Mouse (Mus musculus) MEL (cell line): ENCODE measurements around the gene Aarsd1. TPM values are rescaled to one million over a fixed set of nuclear protein-coding genes. Genes with fewer than 3 reads are reported as not detected.
"Not testable (repeated sequence)": the region's sequence is repeated elsewhere in the genome, so short reads cannot be mapped to it uniquely, and the experiment has no call there.

Experiments
- DNase-seq: peaks from one replicate; pipeline ENCODE4 v3.0.0; 2011; ENCODE audit warnings: low read depth, low spot score
- H3K27ac ChIP-seq: 2 replicates; pipeline ENCODE4 v1.5.1; 2012; ENCODE audit warnings: low read depth, mild to moderate bottlenecking, control low read depth, low read length, moderate library complexity; ENCODE audit not compliant: control insufficient read depth
- H3K27me3 ChIP-seq, 2 experiments: fragments of 150-350 bp in 1 of 2; sonication (generic) in 1 of 2; 2 replicates each; pipeline ENCODE4 v1.6.1; 2012; ENCODE audit warnings: low read length in 2 of 2, mild to moderate bottlenecking in 2 of 2, improper control_type of control experiment in 1 of 2, moderate library complexity in 1 of 2; ENCODE audit not compliant: insufficient read depth in 2 of 2, control insufficient read depth in 1 of 2
- H3K36me3 ChIP-seq, 2 experiments: 2 replicates each; pipeline ENCODE4 v1.6.1; 2012 to 2014; ENCODE audit warnings: low read length in 2 of 2, improper control_type of control experiment in 1 of 2, inconsistent platforms in 1 of 2, mild to moderate bottlenecking in 1 of 2; ENCODE audit not compliant: insufficient read depth in 2 of 2, control insufficient read depth in 1 of 2
- H3K4me1 ChIP-seq, 2 experiments: fragments of 150-350 bp in 1 of 2; sonication (generic) in 1 of 2; 2 replicates each; pipeline ENCODE4 v1.6.1; 2012; ENCODE audit warnings: low read length in 2 of 2, improper control_type of control experiment in 1 of 2, mild to moderate bottlenecking in 1 of 2; ENCODE audit not compliant: insufficient read depth in 2 of 2, control insufficient read depth in 1 of 2
- H3K4me3 ChIP-seq, 2 experiments: fragments of 150-350 bp in 1 of 2; sonication (generic) in 1 of 2; 2 replicates each; pipeline ENCODE4 v1.5.1; 2012; ENCODE audit warnings: low read depth in 2 of 2, low read length in 2 of 2, mild to moderate bottlenecking in 2 of 2, moderate library complexity in 2 of 2, control low read depth in 1 of 2, improper control_type of control experiment in 1 of 2; ENCODE audit not compliant: control insufficient read depth in 1 of 2, insufficient read depth in 1 of 2
- H3K79me2 ChIP-seq: 2 replicates; pipeline ENCODE4 v1.6.1; 2012; ENCODE audit warnings: mild to moderate bottlenecking, low read length, moderate library complexity; ENCODE audit not compliant: control insufficient read depth, poor library complexity, insufficient read depth
- H3K9ac ChIP-seq: 2 replicates; pipeline ENCODE4 v1.6.1; 2012; ENCODE audit warnings: low read depth, mild to moderate bottlenecking, control low read depth, low read length, moderate library complexity; ENCODE audit not compliant: control insufficient read depth, poor library complexity, severe bottlenecking
- H3K9me3 ChIP-seq: fragments of 150-350 bp; sonication (generic); replicated peaks from 2 replicates; pipeline ENCODE4 v1.6.1; 2012; ENCODE audit warnings: mild to moderate bottlenecking, low read length, improper control_type of control experiment, moderate library complexity; ENCODE audit not compliant: insufficient read depth
- BHLHE40 ChIP-seq: IDR thresholded peaks from 2 replicates; pipeline ENCODE4 v1.6.1; 2012; ENCODE audit warnings: low read depth, mild to moderate bottlenecking, inconsistent platforms, low read length, improper control_type of control experiment, borderline replicate concordance
- CHD1 ChIP-seq: IDR thresholded peaks from 2 replicates; pipeline ENCODE4 v1.6.1; 2012; ENCODE audit warnings: low read depth, mild to moderate bottlenecking, inconsistent platforms, low read length, improper control_type of control experiment
- E2F4 ChIP-seq: IDR thresholded peaks from 2 replicates; pipeline ENCODE4 v1.6.1; 2011; ENCODE audit warnings: low read depth, low read length, improper control_type of control experiment, borderline replicate concordance
- ELF1 ChIP-seq: IDR thresholded peaks from 2 replicates; pipeline ENCODE4 v1.6.1; 2014; ENCODE audit warnings: low read depth, mild to moderate bottlenecking, inconsistent platforms, low read length, improper control_type of control experiment, moderate library complexity
- JUND ChIP-seq: IDR thresholded peaks from 2 replicates; pipeline ENCODE4 v1.6.1; 2011; ENCODE audit warnings: low read depth, mild to moderate bottlenecking, improper control_type of control experiment, low read length
- MAZ ChIP-seq: IDR thresholded peaks from 2 replicates; pipeline ENCODE4 v1.6.1; 2012; ENCODE audit warnings: low read depth, mild to moderate bottlenecking, inconsistent platforms, low read length, improper control_type of control experiment
- MXI1 ChIP-seq: IDR thresholded peaks from 2 replicates; pipeline ENCODE4 v1.6.1; 2011; ENCODE audit warnings: mild to moderate bottlenecking, low read depth, low read length, improper control_type of control experiment
- MYB ChIP-seq: IDR thresholded peaks from 2 replicates; pipeline ENCODE4 v1.6.1; 2011; ENCODE audit warnings: mild to moderate bottlenecking, low read depth, low read length, improper control_type of control experiment
- MYC ChIP-seq: IDR thresholded peaks from 2 replicates; pipeline ENCODE4 v1.6.1; 2011; ENCODE audit warnings: low read depth, mild to moderate bottlenecking, low read length, improper control_type of control experiment, moderate library complexity
- NELFE ChIP-seq: IDR thresholded peaks from 2 replicates; pipeline ENCODE4 v1.6.1; 2011; ENCODE audit warnings: low read depth, low read length, improper control_type of control experiment
- NRF1 ChIP-seq: IDR thresholded peaks from 2 replicates; pipeline ENCODE4 v1.6.1; 2014; ENCODE audit warnings: low read depth, mild to moderate bottlenecking, inconsistent platforms, low read length, improper control_type of control experiment, moderate library complexity; ENCODE audit not compliant: poor library complexity, insufficient read depth, severe bottlenecking
- POLR2A ChIP-seq, 2 experiments: IDR thresholded peaks; 2 replicates each; pipeline ENCODE4 v1.6.1; 2011 to 2012; ENCODE audit warnings: low read length in 2 of 2, mild to moderate bottlenecking in 2 of 2, control low read depth in 1 of 2, improper control_type of control experiment in 1 of 2, low read depth in 1 of 2, moderate library complexity in 1 of 2; ENCODE audit not compliant: control insufficient read depth in 1 of 2, insufficient read depth in 1 of 2, poor library complexity in 1 of 2
- POLR2AphosphoS2 ChIP-seq: IDR thresholded peaks from 2 replicates; pipeline ENCODE4 v1.6.1; 2011; ENCODE audit warnings: low read length, improper control_type of control experiment
- RAD21 ChIP-seq: IDR thresholded peaks from 2 replicates; pipeline ENCODE4 v1.6.1; 2011; ENCODE audit warnings: mild to moderate bottlenecking, low read depth, low read length, improper control_type of control experiment
- RCOR1 ChIP-seq: IDR thresholded peaks from 2 replicates; pipeline ENCODE4 v1.6.1; 2012; ENCODE audit warnings: low read depth, mild to moderate bottlenecking, inconsistent platforms, low read length, improper control_type of control experiment
- SIN3A ChIP-seq: IDR thresholded peaks from 2 replicates; pipeline ENCODE4 v1.6.1; 2012; ENCODE audit warnings: low read length, improper control_type of control experiment, inconsistent platforms
- SMC3 ChIP-seq: IDR thresholded peaks from 2 replicates; pipeline ENCODE4 v1.6.1; 2011; ENCODE audit warnings: low read depth, low read length, improper control_type of control experiment
- TAL1 ChIP-seq: IDR thresholded peaks from 2 replicates; pipeline ENCODE4 v1.6.1; 2012; ENCODE audit warnings: mild to moderate bottlenecking, inconsistent platforms, low read length, moderate library complexity, mixed read lengths
- TBP ChIP-seq: IDR thresholded peaks from 2 replicates; pipeline ENCODE4 v1.8.0; 2011; ENCODE audit warnings: low read depth, low read length, improper control_type of control experiment
- TCF12 ChIP-seq: IDR thresholded peaks from 2 replicates; pipeline ENCODE4 v1.6.1; 2014; ENCODE audit warnings: low read depth, mild to moderate bottlenecking, inconsistent platforms, low read length, improper control_type of control experiment, moderate library complexity
- USF1 ChIP-seq: IDR thresholded peaks from 2 replicates; pipeline ENCODE4 v1.6.1; 2014; ENCODE audit warnings: low read depth, mild to moderate bottlenecking, inconsistent platforms, low read length, improper control_type of control experiment, moderate library complexity
- ZMIZ1 ChIP-seq: IDR thresholded peaks from 2 replicates; pipeline ENCODE4 v1.6.1; 2012; ENCODE audit warnings: low read depth, mild to moderate bottlenecking, inconsistent platforms, low read length, improper control_type of control experiment, moderate library complexity
- ZNF384 ChIP-seq: IDR thresholded peaks from 2 replicates; pipeline ENCODE4 v1.6.1; 2012; ENCODE audit warnings: low read depth, mild to moderate bottlenecking, inconsistent platforms, low read length, improper control_type of control experiment
- polyA plus RNA-seq, 2 experiments: library from polyadenylated mRNA; stranded (reverse) in 1 of 2; unstranded in 1 of 2; fragments of >175 nt in 1 of 2; fragments of >200 nt in 1 of 2; gene quantifications; 2 replicates each; pipeline versions ENCODE4 v1.2.1 to v1.2.4; 2012; ENCODE audit warnings: low replicate concordance in 2 of 2, low read depth in 1 of 2; ENCODE audit not compliant: insufficient read length in 2 of 2, insufficient read depth in 1 of 2, missing spikeins in 1 of 2
- total RNA-seq: library from RNA; depleted of rRNA; stranded (reverse); fragments of 300-350 nt; gene quantifications from 2 replicates; pipeline ENCODE4 v1.2.3, GENCODE M21; 2012

The Aarsd1 gene
- total and polyA plus RNA-seq, 3 experiments, result 80.5 to 371 (median 133) TPM

DNA sequence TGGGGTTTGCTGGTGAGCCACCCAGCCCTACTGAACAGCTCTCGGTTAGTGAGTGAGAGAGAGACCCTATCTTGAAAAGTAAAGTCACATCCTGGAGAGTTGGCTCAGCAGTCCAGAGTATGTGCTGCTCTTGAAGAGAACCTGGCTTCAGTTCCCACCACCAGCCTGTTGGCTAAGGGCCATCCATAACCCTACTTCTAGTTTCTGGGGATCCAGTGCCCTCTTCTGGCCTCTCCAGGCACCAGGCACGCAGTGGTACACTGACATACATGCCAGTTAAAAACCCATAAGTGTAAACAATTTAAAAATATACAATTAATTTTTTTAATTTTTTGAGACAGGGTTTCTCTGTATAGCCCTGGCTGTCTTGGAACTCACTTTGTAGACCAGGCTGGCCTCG, 33.0 kb upstream of the Aarsd1 start (continued):
- TF ChIP-seq ELF1, result no peak

DNA sequence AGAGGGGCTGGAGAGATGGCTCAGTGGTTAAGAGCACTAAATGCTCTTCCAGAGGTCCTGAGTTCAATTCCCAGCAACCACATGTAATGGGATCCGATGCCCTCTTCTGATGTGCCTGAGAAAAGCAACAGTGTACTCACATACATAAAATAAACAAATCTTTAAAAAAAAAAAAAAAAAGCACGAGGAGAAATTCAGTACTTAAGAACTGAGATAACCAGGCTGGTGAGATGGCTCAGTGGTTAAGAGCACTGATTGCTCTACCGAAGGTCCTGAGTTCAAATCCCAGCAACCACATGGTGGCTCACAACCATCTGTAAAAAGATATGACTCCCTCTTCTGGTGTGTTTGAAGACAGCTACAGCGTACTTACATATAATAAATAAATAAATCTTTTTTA, 32.2 kb upstream of the Aarsd1 start:
- DNase-seq, result not testable (repeated sequence)
- TF ChIP-seq ZNF384 (peak; percentile 74), TBP (peak; percentile 90)
- TF ChIP-seq, all 39 proteins: peak for 2; not testable (repeated sequence) for 37
- H3K9me3 ChIP-seq, H3K27ac ChIP-seq, H3K79me2 ChIP-seq, H3K27me3 ChIP-seq: not testable (repeated sequence)
- H3K36me3 ChIP-seq, result peaks cover 4 to 30% of the 10 kb centered on the region in 2 experiments
- peak overlapping the region; percentile 86 for H3K9ac ChIP-seq
- peaks cover 17 to 34% of the 10 kb centered on the region in 2 experiments for H3K4me1 ChIP-seq
- peak overlapping the region in 1 of 2 experiments; percentile 87; a peak in 2 of 4 replicates for H3K4me3 ChIP-seq

DNA sequence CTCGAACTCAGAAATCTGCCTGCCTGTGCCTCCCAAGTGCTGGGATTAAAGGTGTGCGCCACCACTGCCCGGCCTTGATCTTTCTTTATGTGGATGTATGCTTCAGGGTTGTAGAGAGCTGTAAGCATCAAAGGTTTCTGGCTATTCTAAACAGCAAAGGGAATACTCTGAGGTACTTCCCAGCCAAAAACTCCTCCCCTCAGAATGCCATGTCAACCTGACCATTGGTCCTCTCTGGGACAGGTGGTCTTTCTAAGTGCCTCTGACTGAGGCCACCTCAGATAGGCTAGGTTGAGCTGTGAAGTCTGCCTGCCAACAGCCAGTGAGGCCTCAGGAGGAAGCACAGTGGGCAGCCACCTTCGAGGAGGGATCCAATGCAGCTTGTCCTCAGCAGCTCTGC, 31.5 kb upstream of the Aarsd1 start:
- Histone ChIP-seq H3K9me3 (no peaks in the 10 kb centered on the region), H3K4me3 (peak overlapping the region; percentile 87 to 88), H3K36me3 (peaks cover 11 to 37% of the 10 kb centered on the region in 2 experiments), H3K4me1 (peaks cover 20 to 40% of the 10 kb centered on the region in 2 experiments), H3K79me2 (peaks cover 13% of the 10 kb centered on the region), H3K27me3 (no peaks in the 10 kb centered on the region), H3K27ac (peak overlapping the region; percentile 96), H3K9ac (peak overlapping the region; percentile 86)
- TF ChIP-seq MAZ (no peak), USF1 (peak; percentile 46), TBP (peak; percentile 91), BHLHE40 (no peak), MYC (no peak)
- DNase-seq, result peak; percentile 84

DNA sequence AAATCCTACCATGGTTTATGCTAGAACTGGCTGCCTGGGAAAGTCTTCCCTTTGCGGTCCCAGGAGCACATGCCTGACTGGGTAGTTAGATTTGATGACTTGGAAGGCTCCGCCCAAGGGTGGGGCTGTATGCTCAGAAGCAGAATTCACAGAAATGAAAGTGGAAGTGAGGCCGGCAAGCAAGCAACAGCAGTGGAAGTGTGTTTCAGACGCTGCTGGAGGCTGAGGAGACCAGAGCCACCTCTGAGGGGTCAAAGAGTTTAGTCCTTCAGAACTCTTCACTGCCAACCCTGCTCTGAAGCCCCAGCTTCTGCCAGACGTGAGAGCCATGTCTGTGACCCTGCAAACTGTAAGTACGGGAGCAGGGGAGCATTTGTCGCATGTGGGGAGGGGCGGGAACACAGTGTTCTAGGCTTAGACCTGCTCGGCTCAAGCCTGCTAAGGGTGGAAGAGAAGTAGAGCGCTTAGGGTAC, 30.9 kb upstream of the Aarsd1 start, which contains the start of gene Ifi35:
TSS of gene Ifi35 (plus strand) at position 134 of the 473 bp plus-strand sequence.
- Histone ChIP-seq H3K36me3 (peaks cover 16 to 42% of the 10 kb centered on the region in 2 experiments), H3K27me3 (no peaks in the 10 kb centered on the region), H3K27ac (peak within 1 kb of the TSS; percentile 96), H3K4me1 (peaks cover 21 to 45% of the 10 kb centered on the region in 2 experiments), H3K9me3 (no peaks in the 10 kb centered on the region), H3K4me3 (peak within 1 kb of the TSS; percentile 87 to 88), H3K9ac (peak within 1 kb of the TSS; percentile 86), H3K79me2 (peaks cover 19% of the 10 kb centered on the region)
- peak; percentile 98 for DNase-seq
- TF ChIP-seq ZMIZ1 (peak; percentile 89), CHD1 (no peak), RAD21 (no peak), SIN3A (peak; percentile 98), E2F4 (peak; percentile 4; the same call in 1 of the 2 replicates), ELF1 (0 out of 2 replicates have a peak, but pooled peaks have one; percentile 19), POLR2AphosphoS2 (peak; percentile 89), SMC3 (no peak), MYB (no peak), NRF1 (peak; percentile 24; the same call in 1 of the 2 replicates), RCOR1 (no peak; the same call in 1 of the 2 replicates), TAL1 (no peak), MXI1 (peak; percentile 98), TBP (peak; percentile 80), POLR2A (IDR thresholded peaks at IDR 0.05; ENCODE audit: control insufficient read depth in 1 of 2, insufficient read depth in 1 of 2, low read depth in 1 of 2, low read length in 2 of 2, poor library complexity in 1 of 2) (peak; percentile 87 to 96), NELFE (peak; percentile 91), JUND (no peak), TCF12 (peak; percentile 58), MAZ (no peak)
